Mouse (Mus musculus) G1E-ER4 (cell line): ENCODE data around the gene Med18. TPM values are rescaled to one million over a fixed set of nuclear protein-coding genes. Genes with fewer than 3 reads are reported as not detected.

Experiments
- GATA1 ChIP-seq: IDR thresholded peaks from one replicate; pipeline ENCODE4 v1.8.0; 2012; ENCODE audit warnings: low read length, inconsistent platforms
- polyA plus RNA-seq: library from polyadenylated mRNA; stranded (reverse); fragments of >175 nt; gene quantifications from 2 replicates; pipeline ENCODE4 v1.2.3, GENCODE M21; 2012

Med18 gene
- polyA plus RNA-seq, 1 experiment = 9.1 TPM

DNA sequence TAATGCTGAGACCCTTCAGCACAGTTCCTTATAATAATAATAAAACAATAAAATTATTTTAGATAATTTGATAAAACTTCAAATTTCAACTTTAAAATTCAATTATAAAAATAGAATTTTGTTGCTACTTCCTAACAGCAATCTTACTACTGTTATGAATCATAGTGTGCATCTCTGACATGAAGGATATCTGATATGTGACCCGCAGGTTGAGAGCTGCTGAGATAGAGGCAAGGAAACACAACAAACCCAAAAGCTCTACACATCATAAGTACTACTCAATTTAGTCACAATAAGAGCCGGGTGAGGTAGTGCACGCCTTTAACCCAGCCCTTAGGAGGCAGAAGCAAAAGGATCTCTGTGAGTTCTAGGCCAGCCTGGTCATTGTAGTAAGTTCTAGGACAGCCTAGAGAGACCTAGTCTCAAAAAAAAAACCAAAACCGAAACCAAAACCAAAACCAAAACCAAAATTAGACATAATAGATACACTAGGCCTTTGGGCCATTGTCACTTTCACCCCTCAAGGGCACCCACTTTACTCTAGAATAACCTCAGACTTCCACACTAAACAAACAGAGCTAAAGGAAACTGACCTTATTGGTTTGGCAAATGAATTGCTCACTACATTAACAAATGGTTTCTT lies 54.0 kb downstream of the Med18 start:
- TF ChIP-seq GATA1 = no peak

Other genes with a start within 250 kb of the Med18 start
- 10.3 and 20.1 TPM in 2 replicates for gene Gmeb1, start 202.3 kb downstream of the Med18 start, polyA plus RNA-seq
- 5.8 and 22.4 TPM in 2 replicates for gene Taf12, start 189.5 kb downstream of the Med18 start, polyA plus RNA-seq
- 0.55 and 0.68 TPM in 2 replicates for gene Rab42, start 160.5 kb downstream of the Med18 start, polyA plus RNA-seq
- 54.1 and 103 TPM in 2 replicates for gene Trnau1ap, start 134.4 kb downstream of the Med18 start, polyA plus RNA-seq
- gene Rcc1, start 110.3 kb downstream of the Med18 start, polyA plus RNA-seq = 96.0 and 97.3 TPM in 2 replicates
- 17.5 and 22.6 TPM in 2 replicates for gene Phactr4, start 41.4 kb downstream of the Med18 start, polyA plus RNA-seq
- gene Sesn2, start 46.6 kb upstream of the Med18 start, polyA plus RNA-seq = 21.3 and 24.4 TPM in 2 replicates
- gene Atpif1, start 69.7 kb upstream of the Med18 start, polyA plus RNA-seq = 178 and 267 TPM in 2 replicates
- gene Dnajc8, start 71.6 kb upstream of the Med18 start, polyA plus RNA-seq = 73.7 and 340 TPM in 2 replicates
- not detected in 2 replicates for gene Ptafr, start 100.1 kb upstream of the Med18 start, polyA plus RNA-seq
- 2.4 and 3.3 TPM in 2 replicates for gene Eya3, start 175.1 kb upstream of the Med18 start, polyA plus RNA-seq